25 mouse cellular contexts compared by ENCODE assay signal in the genomic region with DNA sequence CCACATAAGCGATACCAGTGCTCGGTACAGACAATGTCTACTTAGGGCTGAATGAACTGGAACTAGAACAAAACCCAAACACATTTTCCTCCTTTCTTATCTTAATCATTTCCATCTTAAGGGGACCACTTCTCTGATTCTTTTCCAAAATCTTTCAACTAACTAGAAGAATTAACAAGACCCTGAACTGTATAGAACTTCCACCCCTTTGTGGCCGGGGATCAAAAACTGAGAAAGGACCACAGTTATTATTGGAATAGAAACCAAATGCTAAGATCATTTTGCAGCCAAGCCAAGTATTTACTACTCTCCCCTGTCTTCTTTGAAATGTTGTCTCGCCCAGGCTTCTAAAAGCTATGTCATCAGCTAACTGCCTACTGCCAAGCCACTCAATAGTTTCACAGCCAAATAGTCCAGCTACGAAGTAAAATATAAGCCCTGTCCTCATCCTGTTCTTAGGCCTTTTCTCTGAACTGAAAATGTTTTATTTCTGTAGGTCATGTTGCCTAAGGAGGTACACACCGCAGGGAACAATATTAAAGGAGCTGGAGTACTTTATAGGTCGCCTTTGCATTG.
A peak's percentile ranks its signal among the peaks of the same experiment; 100 is the strongest.
DNase-seq lines count a peak whose midpoint lies in the region; ATAC-seq and TF ChIP-seq lines count a peak whose summit lies in the region.
"Had no signal": no experiment of that assay in that cellular context is flagged by ENCODE, and none has a peak within 500 bp of the region (broad histone marks: within the 10 kb centered on the region; RNA-seq: fewer than 3 reads in every experiment).

No protein-coding gene starts in this region.

- 64% methylated on average over 7 of the region's 7 CpGs for WGBS in forebrain, embryonic 16.5 days
- WGBS in forebrain, postnatal 0 days, result 56% methylated on average over 7 of the region's 7 CpGs
- WGBS in kidney, postnatal 0 days, result 55% methylated on average over 7 of the region's 7 CpGs
- 87% methylated on average over 7 of the region's 7 CpGs for WGBS in midbrain, embryonic 11.5 days
- WGBS in midbrain, embryonic 13.5 days, result 83% methylated on average over 7 of the region's 7 CpGs

- H3K27me3 ChIP-seq in forebrain, embryonic 16.5 days (replicated peaks; ENCODE audit: control insufficient read depth, insufficient read depth, low read length), result no peaks in the 10 kb centered on the region
- no peaks in the 10 kb centered on the region for H3K27me3 ChIP-seq in forebrain, postnatal 0 days (ENCODE audit: insufficient read depth, low read length)
- no peaks in the 10 kb centered on the region for H3K27me3 ChIP-seq in kidney, postnatal 0 days (ENCODE audit: insufficient read depth, low read length)
- H3K27me3 ChIP-seq in midbrain, embryonic 11.5 days (ENCODE audit: control insufficient read depth, insufficient read depth, low read length), result no peaks in the 10 kb centered on the region
- peaks cover 2% of the 10 kb centered on the region; the same call in 1 of the 2 replicates for H3K27me3 ChIP-seq in midbrain, embryonic 13.5 days
- H3K27me3 ChIP-seq: CH12.LX; forebrain, embryonic 13.5 days; hindbrain, embryonic 12.5 days; hindbrain, embryonic 15.5 days; Patski had no signal

- no peak for DNase-seq in forebrain, postnatal 0 days
- DNase-seq in kidney, postnatal 0 days (ENCODE audit: low spot score), result peak; percentile 35
- no peak for DNase-seq in kidney, postnatal 25 days
- DNase-seq in midbrain, embryonic 11.5 days (ENCODE audit: low spot score, missing footprints), result peak; percentile 69
- DNase-seq in thymus, postnatal 4 days, result no peak
- DNase-seq: adrenal gland, postnatal 10 days; adrenal gland, postnatal 36 days; B cell, adult 2 months; cerebellum, adult 11 months; cerebellum, adult 2 months; cerebellum, adult 9-11 months; cerebellum, postnatal 25 days; gastrocnemius, postnatal 10 days; heart, adult 11 months had no signal

- ATAC-seq in forebrain, embryonic 16.5 days, result 0 out of 2 replicates have a peak, but pooled peaks have one; percentile 29
- no peak for ATAC-seq in forebrain, postnatal 0 days
- ATAC-seq in kidney, postnatal 0 days (replicated peaks; ENCODE audit: low FRiP score, low read depth), result no peak
- no peak for ATAC-seq in midbrain, embryonic 11.5 days (ENCODE audit: low FRiP score)
- no peak for ATAC-seq in midbrain, embryonic 13.5 days
- ATAC-seq: forebrain, embryonic 13.5 days; Patski had no signal

- no peak overlapping the region for H3K27ac ChIP-seq in forebrain, embryonic 16.5 days (ENCODE audit: low read length)
- no peak overlapping the region for H3K27ac ChIP-seq in forebrain, postnatal 0 days (ENCODE audit: low read depth, low read length)
- no peak overlapping the region for H3K27ac ChIP-seq in kidney, postnatal 0 days
- H3K27ac ChIP-seq in midbrain, embryonic 11.5 days (ENCODE audit: low read depth, low read length), result no peak overlapping the region
- no peak overlapping the region for H3K27ac ChIP-seq in midbrain, embryonic 13.5 days
- H3K27ac ChIP-seq: embryonic facial prominence, embryonic 13.5 days; forebrain, embryonic 10.5 days; forebrain, embryonic 13.5 days; hindbrain, embryonic 12.5 days; hindbrain, embryonic 15.5 days had no signal

- 0 out of 2 replicates have a peak, but pooled peaks cover 3% of the 10 kb centered on the region for H3K4me1 ChIP-seq in forebrain, embryonic 16.5 days (replicated peaks; ENCODE audit: control insufficient read depth, insufficient read depth, low read length)
- no peaks in the 10 kb centered on the region for H3K4me1 ChIP-seq in forebrain, postnatal 0 days (ENCODE audit: insufficient read depth)
- H3K4me1 ChIP-seq in kidney, postnatal 0 days (replicated peaks; ENCODE audit: insufficient read depth, low read length), result no peaks in the 10 kb centered on the region
- H3K4me1 ChIP-seq in midbrain, embryonic 11.5 days (ENCODE audit: control insufficient read depth, insufficient read depth, low read length), result no peaks in the 10 kb centered on the region
- H3K4me1 ChIP-seq in midbrain, embryonic 13.5 days (replicated peaks), result no peaks in the 10 kb centered on the region
- H3K4me1 ChIP-seq: forebrain, embryonic 10.5 days; forebrain, embryonic 13.5 days; hindbrain, embryonic 12.5 days; hindbrain, embryonic 15.5 days had no signal

- no peak for TF ChIP-seq CTCF in forebrain, postnatal 0 days (IDR thresholded peaks at IDR 0.05; ENCODE audit: low read depth)
- TF ChIP-seq CTCF in kidney, postnatal 0 days (IDR thresholded peaks at IDR 0.05; ENCODE audit: low read depth), result no peak

- no peak overlapping the region for H3K9ac ChIP-seq in forebrain, embryonic 16.5 days (replicated peaks; ENCODE audit: low read depth, low read length)
- no peak overlapping the region for H3K9ac ChIP-seq in forebrain, postnatal 0 days
- no peak overlapping the region for H3K9ac ChIP-seq in kidney, postnatal 0 days (ENCODE audit: low read depth, low read length)
- no peak overlapping the region for H3K9ac ChIP-seq in midbrain, embryonic 11.5 days (ENCODE audit: low read length)
- no peak overlapping the region for H3K9ac ChIP-seq in midbrain, embryonic 13.5 days (replicated peaks)
- H3K9ac ChIP-seq: embryonic facial prominence, embryonic 13.5 days; forebrain, embryonic 13.5 days; hindbrain, embryonic 12.5 days; hindbrain, embryonic 15.5 days had no signal

- H3K36me3 ChIP-seq in forebrain, embryonic 16.5 days (ENCODE audit: control insufficient read depth, insufficient read depth), result no peaks in the 10 kb centered on the region
- no peaks in the 10 kb centered on the region for H3K36me3 ChIP-seq in forebrain, postnatal 0 days (ENCODE audit: insufficient read depth)
- H3K36me3 ChIP-seq in kidney, postnatal 0 days (ENCODE audit: insufficient read depth, low read length), result no peaks in the 10 kb centered on the region
- no peaks in the 10 kb centered on the region for H3K36me3 ChIP-seq in midbrain, embryonic 11.5 days (ENCODE audit: control insufficient read depth, insufficient read depth, low read length)
- H3K36me3 ChIP-seq in midbrain, embryonic 13.5 days, result no peaks in the 10 kb centered on the region
- H3K36me3 ChIP-seq: embryonic facial prominence, embryonic 13.5 days; forebrain, embryonic 10.5 days; G1E; hindbrain, embryonic 12.5 days; hindbrain, embryonic 15.5 days had no signal

- H3K9me3 ChIP-seq in forebrain, embryonic 16.5 days (ENCODE audit: control insufficient read depth, low read length), result no peaks in the 10 kb centered on the region
- no peaks in the 10 kb centered on the region for H3K9me3 ChIP-seq in forebrain, postnatal 0 days (ENCODE audit: low read length)
- H3K9me3 ChIP-seq in kidney, postnatal 0 days (replicated peaks; ENCODE audit: low read length), result no peaks in the 10 kb centered on the region
- H3K9me3 ChIP-seq in midbrain, embryonic 11.5 days (ENCODE audit: control insufficient read depth, low read length), result no peaks in the 10 kb centered on the region
- no peaks in the 10 kb centered on the region for H3K9me3 ChIP-seq in midbrain, embryonic 13.5 days
- H3K9me3 ChIP-seq: embryonic facial prominence, embryonic 13.5 days; forebrain, embryonic 10.5 days; forebrain, embryonic 13.5 days; G1E; hindbrain, embryonic 12.5 days; hindbrain, embryonic 15.5 days had no signal

- H3K4me3 ChIP-seq in forebrain, embryonic 16.5 days (replicated peaks; ENCODE audit: low read length), result no peak overlapping the region
- no peak overlapping the region for H3K4me3 ChIP-seq in forebrain, postnatal 0 days (ENCODE audit: low read depth, low read length)
- H3K4me3 ChIP-seq in kidney, postnatal 0 days (replicated peaks; ENCODE audit: low read depth, low read length), result no peak overlapping the region
- H3K4me3 ChIP-seq in midbrain, embryonic 11.5 days (ENCODE audit: low read depth, low read length), result no peak overlapping the region
- no peak overlapping the region for H3K4me3 ChIP-seq in midbrain, embryonic 13.5 days (replicated peaks)
- H3K4me3 ChIP-seq: embryonic facial prominence, embryonic 13.5 days; forebrain, embryonic 10.5 days; forebrain, embryonic 13.5 days; hindbrain, embryonic 12.5 days; hindbrain, embryonic 15.5 days had no signal

- H3K4me2 ChIP-seq in forebrain, embryonic 16.5 days (ENCODE audit: low read length), result no peak overlapping the region
- no peak overlapping the region for H3K4me2 ChIP-seq in forebrain, postnatal 0 days (ENCODE audit: low read depth)
- H3K4me2 ChIP-seq in kidney, postnatal 0 days (ENCODE audit: low read length), result no peak overlapping the region
- no peak overlapping the region for H3K4me2 ChIP-seq in midbrain, embryonic 11.5 days
- no peak overlapping the region for H3K4me2 ChIP-seq in midbrain, embryonic 13.5 days (replicated peaks)
- H3K4me2 ChIP-seq: embryonic facial prominence, embryonic 13.5 days; forebrain, embryonic 13.5 days; heart, embryonic 11.5 days; hindbrain, embryonic 12.5 days; hindbrain, embryonic 15.5 days had no signal

Comparison
In these comparisons a context has a peak if more than half of its experiments do, and no peak if none do; other contexts are left out.
1. DNase-seq: peak in kidney, postnatal 0 days (single experiment) and midbrain, embryonic 11.5 days (single experiment); none in forebrain, postnatal 0 days (single experiment), kidney, postnatal 25 days (0 of 2) and thymus, postnatal 4 days (single experiment).